Mouse (Mus musculus) right cerebral cortex, adult 18-20 months (tissue): Measurements from ENCODE around the gene Rabep1.

Experiments used
- DNase-seq: peaks from one replicate; pipeline ENCODE4 v3.0.0; 2022; ENCODE audit warnings: mixed read lengths

The Rabep1 gene

GRCm38 (mm10) chr11:70906681-70907080 is 62.1 kb downstream of the Rabep1 start:
- peak; percentile 48 for DNase-seq

GRCm38 (mm10) chr11:70911323-70911722 is 66.7 kb downstream of the Rabep1 start:
- DNase-seq, result no peak

- DNase-seq, result no peak
Observed at GRCm38 (mm10) chr11:70911920-70912319, 67.3 kb downstream of the Rabep1 start.

GRCm38 (mm10) chr11:70917896-70918295 is 73.3 kb downstream of the Rabep1 start:
- DNase-seq, result peak; percentile 72

- no peak for DNase-seq
Observed at GRCm38 (mm10) chr11:70919524-70919923, 74.9 kb downstream of the Rabep1 start.

- no peak for DNase-seq
Observed at GRCm38 (mm10) chr11:70931461-70931860, 86.9 kb downstream of the Rabep1 start.

- DNase-seq, result no peak
Observed at GRCm38 (mm10) chr11:70935316-70935715, 90.7 kb downstream of the Rabep1 start.

- no peak for DNase-seq
Observed at GRCm38 (mm10) chr11:70942596-70942995, 98.0 kb downstream of the Rabep1 start.

GRCm38 (mm10) chr11:70943651-70944050 is 99.1 kb downstream of the Rabep1 start:
- DNase-seq, result no peak

- DNase-seq, result peak; percentile 21
Observed at GRCm38 (mm10) chr11:70944935-70945817, 100.6 kb downstream of the Rabep1 start.

- DNase-seq, result no peak
Observed at GRCm38 (mm10) chr11:70954711-70955110, 110.1 kb downstream of the Rabep1 start.

GRCm38 (mm10) chr11:70960786-70961554 is 116.4 kb downstream of the Rabep1 start:
- no peak for DNase-seq

GRCm38 (mm10) chr11:70964222-70964907 is 119.8 kb downstream of the Rabep1 start:
- DNase-seq, result no peak

GRCm38 (mm10) chr11:70969271-70969794 is 124.8 kb downstream of the Rabep1 start:
- no peak for DNase-seq

GRCm38 (mm10) chr11:70969821-70970559 is 125.4 kb downstream of the Rabep1 start, which contains the start of the genes Nup88 and Rpain:
Gene Nup88, minus strand, starts transcription at chr11:70969973.
Gene Rpain, plus strand, starts transcription at chr11:70970213.
- DNase-seq, result peak; percentile 96

GRCm38 (mm10) chr11:70970560-70971540 is 126.3 kb downstream of the Rabep1 start:
- DNase-seq, result no peak

GRCm38 (mm10) chr11:70972586-70972985 is 128.0 kb downstream of the Rabep1 start:
- DNase-seq, result no peak

GRCm38 (mm10) chr11:70973947-70974346 is 129.4 kb downstream of the Rabep1 start:
- DNase-seq, result no peak

- no peak for DNase-seq
Observed at GRCm38 (mm10) chr11:70975193-70975592, 130.6 kb downstream of the Rabep1 start.

- no peak for DNase-seq
Observed at GRCm38 (mm10) chr11:70977293-70977692, 132.7 kb downstream of the Rabep1 start.

GRCm38 (mm10) chr11:70980232-70980631 is 135.7 kb downstream of the Rabep1 start:
- no peak for DNase-seq
